Mouse (Mus musculus) hindbrain, embryonic 13.5 days (tissue): ENCODE data around the gene Slc35c2. TPM values are rescaled to one million over a fixed set of nuclear protein-coding genes. Genes with fewer than 3 reads are reported as not detected.

ENCODE experiments used
- polyA plus RNA-seq: library from polyadenylated mRNA; unstranded; fragments of >200 nt; fragmentation: Nextera tagmentation; extraction: Ambion mirVana; gene quantifications from 2 replicates; pipeline ENCODE4 v1.2.1, GENCODE M21; 2015

The Slc35c2 gene
- polyA plus RNA-seq, 1 experiment from 2014 or later, result 61.5 TPM

Other genes with a start within 250 kb of the Slc35c2 start
- 8.1 and 8.6 TPM in 2 replicates for gene Cd40, start 232.2 kb downstream of the Slc35c2 start, polyA plus RNA-seq
- gene 1700025C18Rik, start 197.1 kb downstream of the Slc35c2 start, polyA plus RNA-seq, result not detected in 2 replicates
- gene Cdh22, start 53.0 kb downstream of the Slc35c2 start, polyA plus RNA-seq, result 9.4 and 11.4 TPM in 2 replicates
- gene Elmo2, start 38.6 kb upstream of the Slc35c2 start, polyA plus RNA-seq, result 90.8 and 91.6 TPM in 2 replicates
- gene Zfp663, start 80.9 kb upstream of the Slc35c2 start, polyA plus RNA-seq, result 8.1 and 9.3 TPM in 2 replicates
- 10.8 and 11.3 TPM in 2 replicates for gene Zfp334, start 100.4 kb upstream of the Slc35c2 start, polyA plus RNA-seq
- 0.04 TPM in 1 of 2 replicates, not detected in the other for gene Ocstamp, start 112.5 kb upstream of the Slc35c2 start, polyA plus RNA-seq
- gene Slc13a3, start 185.4 kb upstream of the Slc35c2 start, polyA plus RNA-seq, result 2.2 and 2.6 TPM in 2 replicates
- gene Trp53rka, start 205.5 kb upstream of the Slc35c2 start, polyA plus RNA-seq, result 43.0 and 45.4 TPM in 2 replicates
- gene Slc2a10, start 215.9 kb upstream of the Slc35c2 start, polyA plus RNA-seq, result 2.8 and 3.1 TPM in 2 replicates